ENCODE assay signal across 27 mouse cellular contexts in genomic region chr15:87691958-87692357, GRCm38 (mm10).
DNase-seq lines count a peak whose midpoint lies in the region; ATAC-seq and TF ChIP-seq lines count a peak whose summit lies in the region.
"Had no signal": no experiment of that assay in that cellular context is flagged by ENCODE, and none has a peak within 500 bp of the region (broad histone marks: within the 10 kb centered on the region; RNA-seq: fewer than 3 reads in every experiment).

No protein-coding gene starts in this region.

- H3K36me3 ChIP-seq in C2C12 (ENCODE audit: control insufficient read depth, insufficient read depth) (peaks cover 6% of the 10 kb centered on the region), myocyte (ENCODE audit: control insufficient read depth, insufficient read depth) (no peaks in the 10 kb centered on the region)
- H3K36me3 ChIP-seq: embryonic facial prominence, embryonic 10.5 days; embryonic facial prominence, embryonic 13.5 days; heart, embryonic 10.5 days; heart, embryonic 13.5 days; hindbrain, embryonic 13.5 days; intestine, embryonic 15.5 days had no signal

- H3ac ChIP-seq in C2C12 (ENCODE audit: control insufficient read depth, insufficient read length, low read depth): no peak overlapping the region
- H3ac ChIP-seq in myocyte (ENCODE audit: control insufficient read depth, insufficient read length): no peak overlapping the region

- peak; percentile 85 for ATAC-seq in frontal cortex, adult (ENCODE audit: low TSS enrichment)
- ATAC-seq in Patski: peak; percentile 67
- ATAC-seq: activated CD4-positive, CD25-positive, alpha-beta regulatory T cell, adult 4 months; forebrain, embryonic 13.5 days; forebrain, embryonic 16.5 days; hindbrain, embryonic 16.5 days; intestine, embryonic 15.5 days had no signal

- H3K79me3 ChIP-seq in C2C12 (ENCODE audit: low read depth): peaks cover 4% of the 10 kb centered on the region

- intact Hi-C loops in heart, postnatal 14 days (cut with DNase I): no loop called here

- peak overlapping the region; percentile 59 for H3K4me2 ChIP-seq in myocyte (ENCODE audit: low read depth)
- H3K4me2 ChIP-seq: embryonic facial prominence, embryonic 13.5 days; forebrain, embryonic 13.5 days; heart, embryonic 13.5 days; hindbrain, embryonic 13.5 days; intestine, embryonic 15.5 days had no signal

- CTCF ChIA-PET in Patski (lab: Charles Lee): no interaction called here

- TF ChIP-seq POLR2A in myocyte (IDR thresholded peaks at IDR 0.05; ENCODE audit: insufficient read length, low read depth): no peak

- in situ Hi-C loops in Patski (cut with MboI; ENCODE audit: low pct_unique_long_range_greater_than_20kb): no loop called here

- H3K27me3 ChIP-seq in C2C12 (ENCODE audit: control insufficient read depth, insufficient read depth, insufficient read length): no peaks in the 10 kb centered on the region
- no peaks in the 10 kb centered on the region for H3K27me3 ChIP-seq in Patski
- no peaks in the 10 kb centered on the region for H3K27me3 ChIP-seq in myocyte (ENCODE audit: control insufficient read depth, insufficient read depth, insufficient read length)
- H3K27me3 ChIP-seq: embryonic facial prominence, embryonic 13.5 days; forebrain, embryonic 13.5 days; heart, embryonic 13.5 days; hindbrain, embryonic 13.5 days; intestine, embryonic 15.5 days had no signal

- DNase-seq in frontal cortex, postnatal 10 days (ENCODE audit: low spot score in 2 of 2): no peak
- no peak for DNase-seq in Patski (ENCODE audit: low read depth, low spot score)
- DNase-seq in heart, postnatal 14 days: no peak
- no peak for DNase-seq in right cerebral cortex, adult 2 months (ENCODE audit: low spot score in 2 of 2)
- no peak for DNase-seq in embryo, embryonic 9.5 days (ENCODE audit: extremely low spot score)
- DNase-seq: adrenal gland, adult 8-10 months; adrenal gland, postnatal 25 days; gastrocnemius, postnatal 36 days; heart, adult 2 months; heart, postnatal 36 days; kidney, adult 11 months had no signal

- POLR2A ChIA-PET in Patski (lab: Charles Lee): no interaction called here

- H3K79me2 ChIP-seq in C2C12 (ENCODE audit: control insufficient read depth, insufficient read depth) (peaks cover 42% of the 10 kb centered on the region), myocyte (ENCODE audit: control insufficient read depth, insufficient read depth) (no peaks in the 10 kb centered on the region)

- no peak for TF ChIP-seq CTCF in C2C12 (IDR thresholded peaks at IDR 0.05; ENCODE audit: control insufficient read depth, insufficient read depth, insufficient read length)
- TF ChIP-seq CTCF in Patski (IDR thresholded peaks at IDR 0.05): no peak

- H3K4me3 ChIP-seq in C2C12 (ENCODE audit: insufficient read depth, poor library complexity, severe bottlenecking): no peak overlapping the region
- H3K4me3 ChIP-seq in myocyte: no peak overlapping the region
- H3K4me3 ChIP-seq: embryonic facial prominence, embryonic 10.5 days; embryonic facial prominence, embryonic 13.5 days; erythroblast, embryonic 14.5 days; forebrain, embryonic 10.5 days; forebrain, embryonic 13.5 days; heart, adult 2 months; heart, embryonic 10.5 days; heart, embryonic 13.5 days; hindbrain, embryonic 10.5 days; hindbrain, embryonic 13.5 days; intestine, embryonic 15.5 days had no signal

TF ChIP-seq in C2C12, 6 proteins besides CTCF, POLR2A, EP300 and RAD21:
- TF ChIP-seq MYOG (IDR thresholded peaks at IDR 0.05; ENCODE audit: control insufficient read depth, extremely low read depth, insufficient read length): no peak
- peak; percentile 49 for TF ChIP-seq FOSL1 (IDR thresholded peaks at IDR 0.05; ENCODE audit: insufficient read depth, low read length, poor library complexity, severe bottlenecking)

TF ChIP-seq in myocyte, 11 proteins besides CTCF, POLR2A, EP300 and RAD21:
- TF ChIP-seq MYOD1 (IDR thresholded peaks at IDR 0.05; ENCODE audit: control insufficient read depth in 1 of 3, insufficient read length in 2 of 3, low read depth in 2 of 3): no peak
- no peak for TF ChIP-seq E2F4 (IDR thresholded peaks at IDR 0.05; ENCODE audit: insufficient read depth)
